Mouse (Mus musculus) cortical plate, adult 2 months (tissue): Measurements from ENCODE around the gene Selenov.

ENCODE experiments used
- CTCF ChIP-seq: fragments of 200-500 bp; IDR thresholded peaks from 2 replicates; pipeline ENCODE4 v1.5.1; 2011; ENCODE audit warnings: mild to moderate bottlenecking, control low read depth, low read length; ENCODE audit not compliant: insufficient read depth; ENCODE audit errors: extremely low read depth
- POLR2A ChIP-seq: fragments of 200-500 bp; IDR thresholded peaks from 2 replicates; pipeline ENCODE4 v1.6.1; 2011; ENCODE audit warnings: mild to moderate bottlenecking, low read length, control low read depth; ENCODE audit not compliant: insufficient read depth; ENCODE audit errors: extremely low read depth

GRCm38 (mm10) chr7:28268042-28268531, 22.9 kb downstream of the Selenov start:
- TF ChIP-seq CTCF (no peak), POLR2A (no peak)
